Mouse (Mus musculus): Measurements from ENCODE around the gene Sik2. TPM values are rescaled to one million over a fixed set of nuclear protein-coding genes. Genes with fewer than 3 reads are reported as not detected.

Gene Sik2
- total and polyA plus RNA-seq, 3 experiments: 7.5 to 12.1 TPM; not detected in 1

GRCm38 (mm10) chr9:50867015-50867414 lies 141.9 kb downstream of the Sik2 start:
- DNase-seq (ENCODE audit: low read depth, low spot score): no peak
- TF ChIP-seq ZKSCAN1 (IDR thresholded peaks at IDR 0.05; ENCODE audit: low read depth, low read length) (no peak), ZNF384 (IDR thresholded peaks at IDR 0.05; ENCODE audit: low read depth, low read length) (no peak), ZC3H11A (IDR thresholded peaks at IDR 0.05; ENCODE audit: low read depth, low read length) (no peak), E2F4 (IDR thresholded peaks at IDR 0.05; ENCODE audit: borderline replicate concordance, low read depth, low read length) (no peak), CHD1 (IDR thresholded peaks at IDR 0.05; ENCODE audit: low read depth, low read length) (no peak), ETS1 (IDR thresholded peaks at IDR 0.05; ENCODE audit: low read depth, low read length) (no peak), RCOR1 (IDR thresholded peaks at IDR 0.05; ENCODE audit: low read depth, low read length) (no peak), MEF2A (IDR thresholded peaks at IDR 0.05; ENCODE audit: extremely low read depth, insufficient replicate concordance, low read depth, low read length, poor library complexity, severe bottlenecking) (no peak), POLR2AphosphoS2 (IDR thresholded peaks at IDR 0.05; ENCODE audit: low read length) (no peak), RAD21 (IDR thresholded peaks at IDR 0.05; ENCODE audit: low read depth, low read length) (no peak), EP300 (IDR thresholded peaks at IDR 0.05; ENCODE audit: low read depth in 1 of 2, low read length in 2 of 2) (no peak), TBP (IDR thresholded peaks at IDR 0.05; ENCODE audit: low read depth, low read length) (no peak), CTCF (IDR thresholded peaks at IDR 0.05 in 2 of 3, conservative IDR thresholded peaks at IDR 0.05 in 1 of 3; ENCODE audit: control insufficient read depth in 1 of 3, insufficient read depth in 1 of 3, low read depth in 2 of 3, low read length in 3 of 3, poor library complexity in 1 of 3, severe bottlenecking in 1 of 3) (no peak)
- peaks cover 3% of the 10 kb centered on the region; the same call in 1 of the 2 replicates for H3K79me2 ChIP-seq (ENCODE audit: control insufficient read depth, insufficient read depth, low read length, poor library complexity)
- H3K9me3 ChIP-seq (replicated peaks; ENCODE audit: insufficient read depth, low read length): no peaks in the 10 kb centered on the region
- H3K27ac ChIP-seq (ENCODE audit: control insufficient read depth, low read depth, low read length): no peak overlapping the region
- no peak overlapping the region for H3K9ac ChIP-seq (ENCODE audit: control insufficient read depth, low read depth, low read length, poor library complexity, severe bottlenecking)
- H3K4me1 ChIP-seq (ENCODE audit: control insufficient read depth in 1 of 2, insufficient read depth in 2 of 2, low read length in 2 of 2): no peaks in the 10 kb centered on the region
- H3K4me3 ChIP-seq (ENCODE audit: control insufficient read depth in 1 of 2, insufficient read depth in 1 of 2, low read depth in 2 of 2, low read length in 2 of 2): no peak overlapping the region
- no peaks in the 10 kb centered on the region for H3K27me3 ChIP-seq (ENCODE audit: control insufficient read depth in 1 of 2, insufficient read depth in 2 of 2, low read length in 2 of 2)
- peaks cover 0 to 34% of the 10 kb centered on the region in 2 experiments; a peak in 2 of 4 replicates for H3K36me3 ChIP-seq (ENCODE audit: control insufficient read depth in 1 of 2, insufficient read depth in 2 of 2, low read length in 2 of 2)

GRCm38 (mm10) chr9:50865803-50866202 lies 143.1 kb downstream of the Sik2 start:
- DNase-seq (ENCODE audit: low read depth, low spot score): no peak
- no peaks in the 10 kb centered on the region for H3K27me3 ChIP-seq (ENCODE audit: control insufficient read depth in 1 of 2, insufficient read depth in 2 of 2, low read length in 2 of 2)
- no peak overlapping the region for H3K27ac ChIP-seq (ENCODE audit: control insufficient read depth, low read depth, low read length)
- H3K9ac ChIP-seq (ENCODE audit: control insufficient read depth, low read depth, low read length, poor library complexity, severe bottlenecking): no peak overlapping the region
- no peak overlapping the region for H3K4me3 ChIP-seq (ENCODE audit: control insufficient read depth in 1 of 2, insufficient read depth in 1 of 2, low read depth in 2 of 2, low read length in 2 of 2)
- no peaks in the 10 kb centered on the region for H3K9me3 ChIP-seq (replicated peaks; ENCODE audit: insufficient read depth, low read length)
- no peak for TF ChIP-seq MYB (IDR thresholded peaks at IDR 0.05; ENCODE audit: low read depth, low read length)
- no peak for TF ChIP-seq SMC3 (IDR thresholded peaks at IDR 0.05; ENCODE audit: low read depth, low read length)
- TF ChIP-seq USF2 (IDR thresholded peaks at IDR 0.05; ENCODE audit: borderline replicate concordance in 1 of 2, insufficient read depth in 1 of 2, low read depth in 1 of 2, low read length in 2 of 2): no peak
- TF ChIP-seq ZMIZ1 (IDR thresholded peaks at IDR 0.05; ENCODE audit: low read depth, low read length): no peak
- TF ChIP-seq CTCF (IDR thresholded peaks at IDR 0.05 in 2 of 3, conservative IDR thresholded peaks at IDR 0.05 in 1 of 3; ENCODE audit: control insufficient read depth in 1 of 3, insufficient read depth in 1 of 3, low read depth in 2 of 3, low read length in 3 of 3, poor library complexity in 1 of 3, severe bottlenecking in 1 of 3): no peak
- TF ChIP-seq MAX (IDR thresholded peaks at IDR 0.05; ENCODE audit: low read length): no peak
- no peak for TF ChIP-seq ZNF384 (IDR thresholded peaks at IDR 0.05; ENCODE audit: low read depth, low read length)
- TF ChIP-seq GATA1 (IDR thresholded peaks at IDR 0.05; ENCODE audit: low read depth, low read length): no peak
- no peak for TF ChIP-seq UBTF (IDR thresholded peaks at IDR 0.05; ENCODE audit: borderline replicate concordance, insufficient read depth, low read depth, low read length)
- H3K4me1 ChIP-seq (ENCODE audit: control insufficient read depth in 1 of 2, insufficient read depth in 2 of 2, low read length in 2 of 2): no peaks in the 10 kb centered on the region
- peaks cover 3% of the 10 kb centered on the region; the same call in 1 of the 2 replicates for H3K79me2 ChIP-seq (ENCODE audit: control insufficient read depth, insufficient read depth, low read length, poor library complexity)
- peaks cover 0 to 38% of the 10 kb centered on the region in 2 experiments; a peak in 2 of 4 replicates for H3K36me3 ChIP-seq (ENCODE audit: control insufficient read depth in 1 of 2, insufficient read depth in 2 of 2, low read length in 2 of 2)

Data from MEL (cell line).